Mouse (Mus musculus) thymus, adult 2 months (tissue): ENCODE measurements around the gene Troap. TPM values are rescaled to one million over a fixed set of nuclear protein-coding genes. Genes with fewer than 3 reads are reported as not detected.

Experiments
- DNase-seq: peaks from one replicate; pipeline ENCODE4 v3.0.0; 2021
- H3K27ac ChIP-seq: fragments of 200-500 bp; 2 replicates; pipeline ENCODE4 v1.5.1; 2012; ENCODE audit warnings: low read length, control low read depth; ENCODE audit not compliant: control insufficient read depth, insufficient read depth
- H3K27me3 ChIP-seq: fragments of 200-500 bp; 2 replicates; pipeline ENCODE4 v1.6.1; 2012; ENCODE audit warnings: mild to moderate bottlenecking, low read length, moderate library complexity, mixed read lengths; ENCODE audit not compliant: control insufficient read depth, insufficient read depth
- H3K36me3 ChIP-seq: fragments of 200-500 bp; 2 replicates; pipeline ENCODE4 v1.6.1; 2012; ENCODE audit warnings: mild to moderate bottlenecking, low read length, moderate library complexity; ENCODE audit not compliant: control insufficient read depth, insufficient read depth
- H3K4me1 ChIP-seq: fragments of 200-500 bp; replicated peaks from 2 replicates; pipeline ENCODE4 v1.6.1; 2012; ENCODE audit warnings: low read length; ENCODE audit not compliant: control insufficient read depth, insufficient read depth
- H3K4me3 ChIP-seq: fragments of 200-500 bp; 2 replicates; pipeline ENCODE4 v1.5.1; 2012; ENCODE audit warnings: mild to moderate bottlenecking, low read length, control low read depth, moderate library complexity; ENCODE audit not compliant: control insufficient read depth, insufficient read depth
- CTCF ChIP-seq: fragments of 200-500 bp; IDR thresholded peaks from 2 replicates; pipeline ENCODE4 v1.5.1; 2012; ENCODE audit warnings: mild to moderate bottlenecking, control low read depth, low read length, moderate library complexity, borderline replicate concordance; ENCODE audit not compliant: control insufficient read depth, poor library complexity, insufficient read depth; ENCODE audit errors: extremely low read depth
- POLR2A ChIP-seq: fragments of 200-500 bp; IDR thresholded peaks from 2 replicates; pipeline ENCODE4 v1.6.1; 2012; ENCODE audit warnings: mild to moderate bottlenecking, low read length, control low read depth, moderate library complexity; ENCODE audit not compliant: control insufficient read depth, poor library complexity, insufficient read depth; ENCODE audit errors: extremely low read depth
- WGBS: fragments of 180-500 bp; shearing (Covaris S2); methylation state at CpG from one replicate; pipeline ENCODE4 v1.1.7; 2018; 5-methylcytosine and 5-hydroxymethylcytosine counted together
- polyA plus RNA-seq: library from polyadenylated mRNA; depleted of rRNA; stranded (reverse); fragments of >200 nt; gene quantifications from 2 replicates; pipeline ENCODE4 v1.2.3, GENCODE M21; 2012

Troap gene
- polyA plus RNA-seq, 1 experiment: 40.8 TPM

- Histone ChIP-seq H3K4me1 (0 out of 2 replicates have a peak, but pooled peaks cover 8% of the 10 kb centered on the region), H3K36me3 (no peaks in the 10 kb centered on the region), H3K4me3 (no peak overlapping the region), H3K27ac (no peak overlapping the region), H3K27me3 (peaks cover 46% of the 10 kb centered on the region)
- 7% methylated on average over 56 of the region's 56 CpGs for WGBS
- TF ChIP-seq CTCF: peak; percentile 46; the same call in 1 of the 2 replicates
- no peak for TF ChIP-seq POLR2A
- no peak for DNase-seq
Measured at GRCm38 (mm10) chr15:99093291-99094258, 19.2 kb downstream of the Troap start.

DNA sequence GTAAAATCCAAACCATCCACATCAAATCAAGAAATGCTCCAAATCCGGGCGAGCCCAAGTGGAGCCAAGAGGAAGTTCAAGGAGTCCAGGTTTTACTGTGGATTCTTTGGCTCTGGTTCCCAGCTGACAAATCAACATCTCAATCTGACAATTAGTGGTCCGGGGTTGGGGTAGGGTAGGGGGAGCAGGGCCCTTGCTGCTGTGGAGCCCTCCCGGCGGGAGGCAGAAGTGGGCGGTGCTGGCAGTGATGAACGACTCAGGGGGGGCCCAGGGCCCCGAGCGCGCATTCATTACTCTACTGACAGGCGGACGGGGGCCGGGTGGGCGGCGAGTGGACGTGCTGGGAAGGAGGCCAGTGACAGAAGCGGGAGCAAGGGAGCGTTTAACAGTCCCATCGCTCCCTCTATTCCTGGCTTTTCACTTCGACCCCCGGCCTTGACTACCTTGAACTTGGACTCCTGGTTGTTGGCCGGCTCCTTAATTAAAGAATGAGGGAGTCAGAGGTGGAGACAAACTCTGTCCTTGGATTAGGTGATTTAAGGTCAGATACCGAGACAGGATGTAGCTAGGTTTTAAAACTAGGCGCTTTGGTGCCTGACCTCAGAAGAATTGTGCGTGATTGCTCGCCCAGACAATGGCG is 20.4 kb downstream of the Troap start:
- no peak overlapping the region for H3K27ac ChIP-seq
- 13% methylated on average over 27 of the region's 27 CpGs for WGBS
- no peak for TF ChIP-seq CTCF
- TF ChIP-seq POLR2A: no peak
- no peak for DNase-seq
- no peaks in the 10 kb centered on the region for H3K36me3 ChIP-seq
- H3K27me3 ChIP-seq: peaks cover 50% of the 10 kb centered on the region
- H3K4me1 ChIP-seq: 0 out of 2 replicates have a peak, but pooled peaks cover 8% of the 10 kb centered on the region
- H3K4me3 ChIP-seq: no peak overlapping the region

- no peak overlapping the region for H3K27ac ChIP-seq
- DNase-seq: no peak
- peaks cover 50% of the 10 kb centered on the region for H3K27me3 ChIP-seq
- TF ChIP-seq POLR2A: no peak
- no peak for TF ChIP-seq CTCF
- H3K36me3 ChIP-seq: no peaks in the 10 kb centered on the region
- 22% methylated on average over 6 of the region's 6 CpGs for WGBS
- 0 out of 2 replicates have a peak, but pooled peaks cover 8% of the 10 kb centered on the region for H3K4me1 ChIP-seq
- no peak overlapping the region for H3K4me3 ChIP-seq
Measured at GRCm38 (mm10) chr15:99095356-99095755, 21.0 kb downstream of the Troap start.

- TF ChIP-seq POLR2A (no peak), CTCF (no peak)
- no peak for DNase-seq
- Histone ChIP-seq H3K27me3 (peaks cover 50% of the 10 kb centered on the region), H3K4me3 (no peak overlapping the region), H3K27ac (no peak overlapping the region), H3K4me1 (0 out of 2 replicates have a peak, but pooled peaks cover 8% of the 10 kb centered on the region), H3K36me3 (no peaks in the 10 kb centered on the region)
- 21% methylated on average over 24 of the region's 24 CpGs for WGBS
Measured at GRCm38 (mm10) chr15:99096061-99096793, 21.9 kb downstream of the Troap start.

GRCm38 (mm10) chr15:99096831-99097500 is 22.6 kb downstream of the Troap start:
- TF ChIP-seq POLR2A: no peak
- no peak for TF ChIP-seq CTCF
- Histone ChIP-seq H3K36me3 (no peaks in the 10 kb centered on the region), H3K4me1 (0 out of 2 replicates have a peak, but pooled peaks cover 8% of the 10 kb centered on the region), H3K27ac (no peak overlapping the region), H3K4me3 (no peak overlapping the region), H3K27me3 (peaks cover 50% of the 10 kb centered on the region)
- no peak for DNase-seq
- 3% methylated on average over 58 of the region's 58 CpGs for WGBS
